Mouse (Mus musculus): ENCODE data around the gene Efnb2.

The Efnb2 gene

GRCm38 (mm10) chr8:8613844-8614243 is 47.2 kb downstream of the Efnb2 start:
- DNase-seq (ENCODE audit: low spot score), result no peak

GRCm38 (mm10) chr8:8611928-8612327 is 49.1 kb downstream of the Efnb2 start:
- DNase-seq (ENCODE audit: low spot score), result no peak

GRCm38 (mm10) chr8:8609791-8610190 is 51.3 kb downstream of the Efnb2 start:
- DNase-seq (ENCODE audit: low spot score), result no peak

GRCm38 (mm10) chr8:8609141-8609540 is 51.9 kb downstream of the Efnb2 start:
- DNase-seq (ENCODE audit: low spot score), result no peak

- no peak for DNase-seq (ENCODE audit: low spot score)
Measured at GRCm38 (mm10) chr8:8605621-8606020, 55.4 kb downstream of the Efnb2 start.

GRCm38 (mm10) chr8:8603875-8604274 is 57.2 kb downstream of the Efnb2 start:
- DNase-seq (ENCODE audit: low spot score), result no peak

GRCm38 (mm10) chr8:8602616-8603461 is 58.2 kb downstream of the Efnb2 start:
- no peak for DNase-seq (ENCODE audit: low spot score)

- DNase-seq (ENCODE audit: low spot score), result no peak
Measured at GRCm38 (mm10) chr8:8599931-8600330, 61.1 kb downstream of the Efnb2 start.

GRCm38 (mm10) chr8:8597434-8597833 is 63.6 kb downstream of the Efnb2 start:
- no peak for DNase-seq (ENCODE audit: low spot score)

- no peak for DNase-seq (ENCODE audit: low spot score)
Measured at GRCm38 (mm10) chr8:8595831-8596611, 65.0 kb downstream of the Efnb2 start.

- DNase-seq (ENCODE audit: low spot score), result no peak
Measured at GRCm38 (mm10) chr8:8593812-8594211, 67.2 kb downstream of the Efnb2 start.

- no peak for DNase-seq (ENCODE audit: low spot score)
Measured at GRCm38 (mm10) chr8:8593371-8593770, 67.7 kb downstream of the Efnb2 start.

GRCm38 (mm10) chr8:8592331-8592730 is 68.7 kb downstream of the Efnb2 start:
- no peak for DNase-seq (ENCODE audit: low spot score)

GRCm38 (mm10) chr8:8583981-8584377 is 77.1 kb downstream of the Efnb2 start:
- DNase-seq (ENCODE audit: low spot score), result no peak

- DNase-seq (ENCODE audit: low spot score), result no peak
Measured at GRCm38 (mm10) chr8:8583290-8583980, 77.6 kb downstream of the Efnb2 start.

- no peak for DNase-seq (ENCODE audit: low spot score)
Measured at GRCm38 (mm10) chr8:8577770-8578303, 83.2 kb downstream of the Efnb2 start.

GRCm38 (mm10) chr8:8576833-8577232 is 84.2 kb downstream of the Efnb2 start:
- DNase-seq (ENCODE audit: low spot score), result no peak

- DNase-seq (ENCODE audit: low spot score), result no peak
Measured at GRCm38 (mm10) chr8:8576286-8576685, 84.8 kb downstream of the Efnb2 start.

GRCm38 (mm10) chr8:8574521-8575499 is 86.2 kb downstream of the Efnb2 start:
- no peak for DNase-seq (ENCODE audit: low spot score)

- DNase-seq (ENCODE audit: low spot score), result no peak
Measured at GRCm38 (mm10) chr8:8572272-8572671, 88.8 kb downstream of the Efnb2 start.

GRCm38 (mm10) chr8:8571625-8572215 is 89.3 kb downstream of the Efnb2 start:
- DNase-seq (ENCODE audit: low spot score), result no peak
